Mouse (Mus musculus) liver, embryonic 13.5 days (tissue): ENCODE data around the gene Acbd6. TPM values are rescaled to one million over a fixed set of nuclear protein-coding genes. Genes with fewer than 3 reads are reported as not detected.

ENCODE experiments used
- ATAC-seq: fragments of 200-750 bp; cut with Nextera tagmentation; 2 replicates; pipeline ENCODE4 v1.8.0; 2017; ENCODE audit warnings: low read depth, mild to moderate bottlenecking, moderate number of reproducible peaks, moderate library complexity
- DNase-seq: peaks from one replicate; pipeline ENCODE4 v3.0.0; 2022
- H3K27ac ChIP-seq: fragments of 300-500 bp; sonication (generic); 2 replicates; pipeline ENCODE4 v1.5.1; 2015; ENCODE audit warnings: moderate library complexity, mild to moderate bottlenecking, inconsistent platforms
- H3K27me3 ChIP-seq: fragments of 300-500 bp; sonication (generic); 2 replicates; pipeline ENCODE4 v1.6.1; 2015; ENCODE audit warnings: mild to moderate bottlenecking, inconsistent platforms
- H3K36me3 ChIP-seq: fragments of 300-500 bp; sonication (generic); 2 replicates; pipeline ENCODE4 v1.6.1; 2015; ENCODE audit warnings: mild to moderate bottlenecking, inconsistent platforms
- H3K4me1 ChIP-seq: fragments of 300-500 bp; sonication (generic); replicated peaks from 2 replicates; pipeline ENCODE4 v1.6.1; 2015; ENCODE audit warnings: inconsistent platforms
- H3K4me2 ChIP-seq: fragments of 300-500 bp; sonication (generic); 2 replicates; pipeline ENCODE4 v1.6.1; 2015; ENCODE audit warnings: inconsistent platforms, mild to moderate bottlenecking, moderate library complexity
- H3K4me3 ChIP-seq: fragments of 300-500 bp; sonication (generic); replicated peaks from 2 replicates; pipeline ENCODE4 v1.5.1; 2015; ENCODE audit warnings: mild to moderate bottlenecking, inconsistent platforms
- H3K9ac ChIP-seq: fragments of 300-500 bp; sonication (generic); 2 replicates; pipeline ENCODE4 v1.6.1; 2015; ENCODE audit warnings: mild to moderate bottlenecking, inconsistent platforms
- H3K9me3 ChIP-seq: fragments of 300-500 bp; sonication (generic); replicated peaks from 2 replicates; pipeline ENCODE4 v1.6.1; 2016; ENCODE audit warnings: inconsistent platforms
- WGBS: fragments of 180-500 bp; shearing (Covaris S2); methylation state at CpG from one replicate; pipeline ENCODE4 v1.1.7; 2015; ENCODE audit not compliant: insufficient replicate concordance; 5-methylcytosine and 5-hydroxymethylcytosine counted together
- polyA plus RNA-seq: library from polyadenylated mRNA; unstranded; fragments of >200 nt; fragmentation: Nextera tagmentation; extraction: Ambion mirVana; gene quantifications from 2 replicates; pipeline ENCODE4 v1.2.1, GENCODE M21; 2015

Gene Acbd6
- 58.1 and 61.4 TPM in 2 replicates for polyA plus RNA-seq

DNA sequence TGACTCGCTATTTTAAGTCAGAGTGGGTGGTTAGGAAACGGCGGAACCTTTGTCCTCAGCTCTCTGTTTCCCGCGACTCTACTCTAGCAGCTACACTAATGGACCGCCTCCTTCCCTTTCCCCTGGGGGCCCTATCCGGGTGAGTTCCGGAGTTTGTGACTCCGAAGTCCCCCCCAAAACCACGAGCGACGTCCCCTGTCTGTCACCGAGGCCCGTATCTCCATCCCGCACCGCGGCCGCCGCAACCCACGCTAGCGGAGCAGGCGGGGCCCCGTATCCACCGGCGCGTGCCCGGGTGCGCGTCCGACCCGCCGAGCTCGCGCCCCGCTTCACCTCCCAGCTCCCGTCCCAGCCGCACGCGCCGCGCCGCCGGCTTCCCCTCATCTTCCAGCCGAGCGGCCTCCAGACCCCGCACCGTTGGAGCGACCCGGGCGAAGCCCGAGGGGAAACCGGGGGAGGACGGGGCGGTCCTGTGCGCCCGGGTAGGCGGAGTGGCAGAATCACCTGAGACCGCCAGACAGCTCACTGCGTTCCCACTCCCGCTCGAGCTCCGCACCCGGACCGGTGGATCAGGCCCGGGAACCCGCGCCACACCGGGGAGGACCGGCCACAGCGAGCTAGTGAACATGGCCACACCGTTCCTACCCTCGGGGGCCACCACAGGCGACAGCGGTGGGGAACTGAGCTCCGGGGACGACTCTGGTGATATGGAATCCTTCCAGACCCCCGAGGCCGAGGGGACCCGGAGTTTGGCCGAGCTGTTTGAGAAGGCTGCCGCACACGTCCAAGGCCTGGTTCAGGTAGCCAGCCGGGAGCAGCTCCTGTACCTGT is at the start of gene Acbd6:
Gene Acbd6 (plus strand): TSS at position 109 of the 831 bp plus-strand sequence.
- DNase-seq, result peak; percentile 66
- WGBS, result under 1% methylated on average over 83 of the region's 83 CpGs
- peak within 1 kb of the TSS; percentile 82 for H3K4me2 ChIP-seq

DNA sequence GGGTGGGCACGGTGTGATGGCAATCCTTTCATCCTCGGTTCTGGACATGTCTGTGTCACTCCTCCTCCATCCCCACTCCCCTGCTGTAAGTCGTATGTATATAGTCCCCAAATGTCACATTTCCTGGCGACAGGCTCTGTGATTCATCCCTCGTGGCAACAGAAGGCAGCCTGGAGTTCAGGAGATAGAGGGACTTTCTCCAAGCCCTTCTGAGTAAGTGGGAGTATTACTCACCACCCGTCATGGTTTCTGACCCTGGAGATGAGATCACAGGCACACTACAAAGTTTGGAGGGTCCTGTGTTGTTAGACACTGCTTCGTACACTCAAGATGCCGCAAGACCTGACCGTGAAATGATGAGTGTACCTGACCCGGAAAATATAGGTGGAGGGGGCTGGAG is 47.7 kb upstream of the Acbd6 start:
- ATAC-seq, result no peak
- WGBS, result 56% methylated on average over 10 of the region's 10 CpGs
- H3K4me2 ChIP-seq, result no peak overlapping the region

More for the DNA sequence above, at the start of gene Acbd6:
- Histone ChIP-seq H3K27ac (peak within 1 kb of the TSS; percentile 81), H3K4me1 (peaks cover 41% of the 10 kb centered on the region), H3K9me3 (0 out of 2 replicates have a peak, but pooled peaks cover 1% of the 10 kb centered on the region), H3K4me3 (peak within 1 kb of the TSS; percentile 91), H3K27me3 (no peaks in the 10 kb centered on the region), H3K9ac (peak within 1 kb of the TSS; percentile 94), H3K36me3 (no peaks in the 10 kb centered on the region)
- peak; percentile 82 for ATAC-seq

DNA sequence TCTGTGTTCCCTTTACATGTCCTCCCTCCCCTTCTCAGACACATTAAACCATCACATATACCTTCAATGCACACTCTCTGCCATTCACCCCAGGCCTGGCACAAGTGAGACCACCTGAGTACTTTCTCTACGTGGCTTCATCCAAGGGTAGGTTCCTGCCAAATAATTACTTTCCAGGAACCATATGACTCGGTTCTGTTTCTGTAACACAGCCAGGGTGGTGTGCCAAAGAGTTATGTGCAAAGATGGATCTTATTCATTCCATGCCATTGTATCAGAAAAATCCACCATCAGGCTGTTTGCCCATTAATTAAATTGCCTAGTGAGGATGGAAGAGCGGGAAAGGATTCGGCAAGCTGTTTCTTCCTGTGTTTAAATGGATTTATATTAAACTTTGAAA is 42.1 kb upstream of the Acbd6 start:
- ATAC-seq (no peak), DNase-seq (no peak)
- Histone ChIP-seq H3K4me2 (no peak overlapping the region), H3K27ac (no peak overlapping the region), H3K4me3 (no peak overlapping the region), H3K9me3 (no peaks in the 10 kb centered on the region), H3K27me3 (no peaks in the 10 kb centered on the region), H3K36me3 (no peaks in the 10 kb centered on the region), H3K4me1 (no peaks in the 10 kb centered on the region), H3K9ac (no peak overlapping the region)
- WGBS, result 80% methylated on average over 4 of the region's 4 CpGs

More for the DNA sequence above, 47.7 kb upstream of the Acbd6 start:
- Histone ChIP-seq H3K9ac (no peak overlapping the region), H3K9me3 (no peaks in the 10 kb centered on the region), H3K4me3 (no peak overlapping the region), H3K4me1 (no peaks in the 10 kb centered on the region), H3K27me3 (no peaks in the 10 kb centered on the region), H3K36me3 (no peaks in the 10 kb centered on the region), H3K27ac (no peak overlapping the region)
- no peak for DNase-seq

DNA sequence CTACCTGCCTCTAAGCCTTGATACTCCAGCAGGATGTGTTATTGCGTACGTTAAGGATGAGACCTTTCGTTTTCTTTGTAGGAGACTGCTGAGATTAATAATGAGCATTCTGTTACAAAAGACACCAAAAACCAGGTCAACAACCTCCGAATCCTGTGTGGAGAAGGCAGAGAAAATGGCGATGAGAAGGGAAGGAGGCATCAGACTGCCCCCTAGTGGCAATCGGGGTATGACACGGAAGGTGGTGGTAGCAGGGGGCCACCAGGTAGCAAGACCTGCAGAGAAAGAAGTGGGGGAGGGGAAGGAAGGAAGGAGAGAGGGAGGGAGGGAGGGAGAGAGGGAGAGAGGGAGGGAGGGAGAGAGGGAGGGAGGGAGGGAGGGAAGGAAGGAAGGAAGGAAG is 41.3 kb upstream of the Acbd6 start:
- DNase-seq, result peak; percentile 23
- H3K9ac ChIP-seq, result no peak overlapping the region
- no peak overlapping the region for H3K27ac ChIP-seq
- ATAC-seq, result no peak
- no peak overlapping the region for H3K4me2 ChIP-seq
- no peak overlapping the region for H3K4me3 ChIP-seq
- no peaks in the 10 kb centered on the region for H3K9me3 ChIP-seq
- no peaks in the 10 kb centered on the region for H3K27me3 ChIP-seq
- 31% methylated on average over 7 of the region's 7 CpGs for WGBS
- H3K36me3 ChIP-seq, result no peaks in the 10 kb centered on the region
- H3K4me1 ChIP-seq, result no peaks in the 10 kb centered on the region

DNA sequence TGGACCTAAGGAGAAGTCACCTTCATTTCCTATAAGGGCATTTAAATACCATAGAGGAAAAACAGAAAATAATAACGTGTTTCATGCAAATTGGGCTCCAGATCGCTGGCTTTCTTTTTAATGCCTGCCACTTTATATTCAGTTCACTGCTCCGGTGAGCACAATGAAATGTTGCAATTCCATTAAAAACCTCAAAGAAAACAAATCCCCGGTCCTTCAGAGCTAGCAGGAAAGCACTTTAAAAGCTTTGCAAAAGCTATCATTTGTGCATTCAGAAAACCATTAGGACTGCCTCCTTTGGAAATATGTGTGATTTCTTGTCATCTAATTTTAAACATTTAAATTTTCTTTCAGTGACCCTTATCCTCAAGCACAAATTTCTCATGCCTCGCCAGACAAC is 40.9 kb upstream of the Acbd6 start:
- DNase-seq (no peak), ATAC-seq (no peak)
- 60% methylated on average over 5 of the region's 5 CpGs for WGBS
- Histone ChIP-seq H3K9ac (no peak overlapping the region), H3K27me3 (no peaks in the 10 kb centered on the region), H3K4me2 (no peak overlapping the region), H3K4me1 (no peaks in the 10 kb centered on the region), H3K9me3 (no peaks in the 10 kb centered on the region), H3K4me3 (no peak overlapping the region), H3K27ac (no peak overlapping the region), H3K36me3 (no peaks in the 10 kb centered on the region)

DNA sequence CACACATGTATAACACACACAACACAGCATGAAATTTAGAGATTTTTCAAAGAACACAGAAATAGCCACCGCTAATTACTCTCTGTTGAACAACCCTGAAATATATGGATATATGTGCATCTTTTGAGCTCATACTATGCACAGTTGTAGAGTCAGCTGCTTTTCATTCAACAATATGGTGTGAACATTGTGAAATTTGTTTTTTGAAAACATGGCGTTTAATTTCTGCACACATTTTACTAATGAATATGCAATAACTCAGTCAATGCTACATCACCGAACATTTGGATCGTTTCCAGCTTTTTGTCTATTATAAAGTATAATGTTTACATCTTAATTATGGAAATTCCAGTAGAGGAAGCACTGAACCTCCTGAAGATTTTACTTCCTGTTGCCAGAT is 37.6 kb upstream of the Acbd6 start:
- H3K27me3 ChIP-seq, result no peaks in the 10 kb centered on the region
- no peak overlapping the region for H3K27ac ChIP-seq
- H3K4me2 ChIP-seq, result no peak overlapping the region
- no peaks in the 10 kb centered on the region for H3K9me3 ChIP-seq
- H3K4me1 ChIP-seq, result no peaks in the 10 kb centered on the region
- DNase-seq (no peak), ATAC-seq (no peak)
- H3K9ac ChIP-seq, result no peak overlapping the region
- H3K4me3 ChIP-seq, result no peak overlapping the region
- H3K36me3 ChIP-seq, result no peaks in the 10 kb centered on the region
- 80% methylated on average over 4 of the region's 4 CpGs for WGBS

DNA sequence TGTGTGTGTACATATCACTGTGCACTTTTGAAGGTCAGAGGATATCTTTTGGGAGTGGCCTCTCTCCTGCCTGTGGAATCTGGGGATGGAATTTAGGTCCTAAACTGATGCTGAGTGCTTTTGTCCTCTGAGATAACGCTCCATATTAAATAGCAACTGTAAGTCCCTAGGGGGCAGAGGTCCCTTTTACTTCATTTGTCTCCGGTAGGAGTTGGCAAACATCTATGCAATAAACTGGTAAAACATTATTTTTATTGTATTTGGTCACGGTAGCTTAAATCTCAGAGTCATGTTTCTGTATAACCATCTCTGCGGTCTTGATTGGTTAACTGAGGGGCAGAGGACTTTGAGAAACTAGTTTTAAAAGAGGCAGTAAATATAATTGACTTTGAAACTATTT is 35.4 kb upstream of the Acbd6 start:
- WGBS, result 78% methylated on average over 4 of the region's 4 CpGs
- H3K27me3 ChIP-seq, result peaks cover 14% of the 10 kb centered on the region
- no peaks in the 10 kb centered on the region for H3K4me1 ChIP-seq
- no peak overlapping the region for H3K9ac ChIP-seq
- H3K4me2 ChIP-seq, result no peak overlapping the region
- DNase-seq (no peak), ATAC-seq (no peak)
- no peak overlapping the region for H3K4me3 ChIP-seq
- H3K27ac ChIP-seq, result no peak overlapping the region
- no peaks in the 10 kb centered on the region for H3K36me3 ChIP-seq
- no peaks in the 10 kb centered on the region for H3K9me3 ChIP-seq

DNA sequence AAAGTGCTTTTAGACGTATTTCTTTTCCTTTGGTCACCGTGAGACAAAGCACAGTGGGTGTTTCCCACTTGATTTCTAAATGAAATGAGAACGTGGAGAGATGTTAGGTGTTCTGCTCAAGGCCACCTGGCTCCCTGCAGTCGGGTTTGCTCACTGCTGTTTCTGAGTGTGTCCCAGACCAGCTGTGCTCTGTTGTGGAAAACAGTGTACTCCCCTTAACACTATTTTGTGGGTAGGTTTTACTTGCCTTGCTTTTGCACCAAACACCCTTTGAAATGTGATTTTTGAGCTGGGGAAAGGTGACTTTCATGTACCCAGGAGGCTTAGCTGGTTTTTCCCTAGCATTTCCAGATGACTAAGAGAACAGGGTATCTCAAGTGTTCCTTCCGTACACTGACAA is 31.7 kb upstream of the Acbd6 start:
- H3K9me3 ChIP-seq, result no peaks in the 10 kb centered on the region
- peaks cover 6% of the 10 kb centered on the region for H3K4me1 ChIP-seq
- 51% methylated on average over 5 of the region's 5 CpGs for WGBS
- H3K4me2 ChIP-seq, result no peak overlapping the region
- no peak overlapping the region for H3K4me3 ChIP-seq
- H3K27ac ChIP-seq, result no peak overlapping the region
- no peak overlapping the region for H3K9ac ChIP-seq
- no peak for DNase-seq
- H3K27me3 ChIP-seq, result peaks cover 19% of the 10 kb centered on the region
- ATAC-seq, result no peak
- H3K36me3 ChIP-seq, result no peaks in the 10 kb centered on the region

DNA sequence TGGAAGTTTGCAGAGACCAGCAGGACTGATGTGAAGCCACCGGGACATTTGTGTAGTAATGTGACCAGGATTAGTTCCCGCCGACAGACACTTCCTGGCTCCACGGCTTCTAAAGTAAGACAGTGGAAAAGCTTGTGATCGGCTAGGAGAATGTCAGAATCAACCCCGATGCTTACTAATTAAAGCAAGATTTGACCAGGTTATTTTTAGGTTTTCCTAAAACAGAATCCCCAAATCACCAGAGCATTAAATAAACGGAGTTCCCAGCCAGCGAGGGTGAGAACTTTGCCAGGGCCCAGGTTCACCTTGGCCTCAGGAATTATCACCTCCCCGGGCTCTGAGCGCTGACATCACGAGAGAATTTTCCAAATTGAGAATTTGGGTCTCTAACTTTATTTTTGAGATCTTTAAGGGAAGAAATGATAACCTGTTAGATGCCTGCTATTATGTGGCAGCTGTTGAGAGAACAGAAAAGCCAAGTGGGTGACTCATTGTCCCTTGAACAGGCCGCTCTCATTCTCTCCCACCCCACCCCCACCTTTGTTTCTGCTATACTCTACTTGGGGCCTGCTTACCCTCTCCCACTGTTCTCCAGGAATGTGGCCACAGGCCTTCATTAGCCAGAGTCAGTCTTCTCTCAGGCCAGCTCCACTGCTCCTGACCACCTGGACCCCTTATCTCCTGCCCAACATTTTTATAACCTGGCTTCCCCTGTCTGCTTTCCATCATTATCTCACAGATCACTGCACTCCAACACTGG is 30.7 kb upstream of the Acbd6 start:
- Histone ChIP-seq H3K9me3 (no peaks in the 10 kb centered on the region), H3K27me3 (peaks cover 19% of the 10 kb centered on the region), H3K9ac (no peak overlapping the region), H3K4me3 (no peak overlapping the region), H3K4me2 (no peak overlapping the region), H3K36me3 (no peaks in the 10 kb centered on the region), H3K27ac (no peak overlapping the region), H3K4me1 (peaks cover 6% of the 10 kb centered on the region)
- WGBS, result 45% methylated on average over 12 of the region's 12 CpGs
- ATAC-seq (no peak), DNase-seq (no peak)

DNA sequence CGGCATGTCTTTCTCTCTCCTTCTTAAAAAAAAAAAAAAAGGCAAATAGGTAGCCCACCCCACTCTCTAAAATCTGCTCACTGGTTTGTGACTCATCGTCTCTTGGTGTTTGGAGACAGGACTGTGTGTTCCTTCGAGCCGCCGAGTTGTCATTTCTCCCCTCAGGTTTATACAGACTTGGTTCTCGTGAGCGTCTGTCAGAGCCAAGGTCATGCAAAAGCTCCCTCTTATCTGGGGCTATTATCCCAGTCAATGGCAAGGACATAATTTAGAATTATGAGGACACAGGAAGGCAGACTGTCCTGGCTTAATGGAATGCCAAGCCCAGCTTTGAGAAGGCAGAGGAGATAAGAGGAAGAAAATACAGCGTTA is 30.1 kb upstream of the Acbd6 start:
- H3K9me3 ChIP-seq, result no peaks in the 10 kb centered on the region
- no peak overlapping the region for H3K9ac ChIP-seq
- no peak overlapping the region for H3K4me3 ChIP-seq
- DNase-seq, result no peak
- no peak overlapping the region for H3K4me2 ChIP-seq
- no peaks in the 10 kb centered on the region for H3K36me3 ChIP-seq
- H3K27ac ChIP-seq, result no peak overlapping the region
- H3K4me1 ChIP-seq, result peaks cover 6% of the 10 kb centered on the region
- no peak for ATAC-seq
- WGBS, result 25% methylated on average over 8 of the region's 8 CpGs
- H3K27me3 ChIP-seq, result peaks cover 19% of the 10 kb centered on the region

DNA sequence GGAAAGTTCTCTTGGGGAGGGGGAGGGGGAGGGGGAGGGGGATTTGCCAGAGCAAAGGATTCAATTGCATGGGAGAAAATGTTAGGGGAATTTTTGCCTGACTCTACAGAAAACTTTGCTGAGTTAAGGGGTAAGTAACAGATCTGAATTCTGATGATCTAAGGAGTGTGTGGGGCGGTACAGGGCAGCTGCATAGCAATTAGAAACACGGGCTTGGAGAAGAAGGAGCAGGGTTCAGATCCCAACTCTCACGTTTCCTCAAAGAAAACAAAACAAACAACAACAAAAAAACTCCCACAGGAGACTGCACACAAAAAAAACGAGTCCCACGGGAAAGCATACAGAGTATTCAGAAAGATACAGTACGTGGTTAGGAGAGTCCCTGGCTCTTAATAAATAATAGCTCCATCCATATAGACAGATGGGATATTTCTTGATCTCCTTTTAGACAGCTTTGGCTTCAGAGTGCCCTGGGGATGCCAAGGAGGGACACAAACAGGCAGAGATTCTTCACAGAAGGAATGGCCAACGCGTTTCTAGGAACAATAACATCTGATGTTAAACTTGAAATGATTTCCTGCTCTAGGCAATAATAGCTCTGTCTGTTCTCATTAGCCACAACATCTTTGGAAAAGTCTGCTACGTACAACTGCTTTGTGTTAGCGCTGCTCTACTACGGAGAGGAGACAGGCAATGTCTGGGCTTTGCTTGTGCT is 29.4 kb upstream of the Acbd6 start:
- Histone ChIP-seq H3K4me2 (no peak overlapping the region), H3K27ac (no peak overlapping the region), H3K9ac (no peak overlapping the region), H3K9me3 (no peaks in the 10 kb centered on the region), H3K36me3 (no peaks in the 10 kb centered on the region), H3K4me1 (peaks cover 6% of the 10 kb centered on the region), H3K27me3 (peaks cover 19% of the 10 kb centered on the region), H3K4me3 (no peak overlapping the region)
- 41% methylated on average over 11 of the region's 11 CpGs for WGBS
- DNase-seq (no peak), ATAC-seq (no peak)
